Mouse (Mus musculus): ENCODE measurements at regions not wholly inside any gene's neighbourhood (a gene's known extent, or its start where the extent isn't known, plus 50 kb on each side); places are given as distances from the start of the nearest gene placed in this dataset.

GRCm38 (mm10) chr9:78925977-78926593, 310.7 kb downstream of the Cd109 start:
- TF ChIP-seq CTCF (IDR thresholded peaks at IDR 0.05; ENCODE audit: low read depth, low read length), result no peak
- no peak for TF ChIP-seq POLR2A (IDR thresholded peaks at IDR 0.05; ENCODE audit: insufficient read depth, low read length)
- TF ChIP-seq EP300 (IDR thresholded peaks at IDR 0.05; ENCODE audit: insufficient read depth, low read depth, low read length), result no peak

Measured in ES-Bruce4 (cell line).